ENCODE assay signal across 10 mouse cellular contexts in genomic region chr10:42941697-42942221, GRCm38 (mm10).
DNase-seq lines count a peak whose midpoint lies in the region; ATAC-seq lines count a peak whose summit lies in the region.
"Had no signal": no experiment of that assay in that cellular context is flagged by ENCODE, and none has a peak within 500 bp of the region (broad histone marks: within the 10 kb centered on the region; RNA-seq: fewer than 3 reads in every experiment).

No protein-coding gene starts in this region.

- 68% methylated on average over 14 of the region's 14 CpGs for WGBS in midbrain, embryonic 11.5 days

- no peaks in the 10 kb centered on the region for H3K36me3 ChIP-seq in midbrain, embryonic 11.5 days (ENCODE audit: control insufficient read depth, insufficient read depth, low read length)
- H3K36me3 ChIP-seq: G1E; liver, embryonic 13.5 days had no signal

- no peak overlapping the region for H3K27ac ChIP-seq in midbrain, embryonic 11.5 days (ENCODE audit: low read depth, low read length)
- H3K27ac ChIP-seq: liver, embryonic 13.5 days had no signal

- no peak overlapping the region for H3K9ac ChIP-seq in midbrain, embryonic 11.5 days (ENCODE audit: low read length)
- H3K9ac ChIP-seq: liver, embryonic 13.5 days had no signal

- ATAC-seq in cerebellum, adult (ENCODE audit: insufficient number of reproducible peaks, low FRiP score, low TSS enrichment), result no peak
- peak; percentile 67 for ATAC-seq in inflammation-experienced regulatory T-cells, adult 6 months
- ATAC-seq in midbrain, embryonic 11.5 days (ENCODE audit: low FRiP score), result peak; percentile 74

- peaks cover 4% of the 10 kb centered on the region; the same call in 1 of the 2 replicates for H3K4me1 ChIP-seq in midbrain, embryonic 11.5 days (ENCODE audit: control insufficient read depth, insufficient read depth, low read length)

- H3K4me2 ChIP-seq in midbrain, embryonic 11.5 days, result no peak overlapping the region
- H3K4me2 ChIP-seq: liver, embryonic 13.5 days had no signal

- no peaks in the 10 kb centered on the region for H3K27me3 ChIP-seq in midbrain, embryonic 11.5 days (ENCODE audit: control insufficient read depth, insufficient read depth, low read length)
- H3K27me3 ChIP-seq: liver, embryonic 13.5 days had no signal

- no peak overlapping the region for H3K4me3 ChIP-seq in midbrain, embryonic 11.5 days (ENCODE audit: low read depth, low read length)
- H3K4me3 ChIP-seq: liver, embryonic 13.5 days had no signal

- DNase-seq in cerebellum, adult 9-10 months, result peak; percentile 13
- peak; percentile 70 to 75 for DNase-seq in cerebellum, postnatal 14 days
- DNase-seq in gastrocnemius, postnatal 10 days, result peak; percentile 51
- peak; percentile 24 to 41 for DNase-seq in left cerebral cortex, adult 8-10 months (ENCODE audit: low spot score in 2 of 2)
- DNase-seq in midbrain, embryonic 11.5 days (ENCODE audit: low spot score, missing footprints), result peak; percentile 92
- DNase-seq in spleen, postnatal 36 days (ENCODE audit: low spot score in 2 of 2), result peak; percentile 27 to 34
- DNase-seq: liver, embryonic 13.5 days had no signal

- no peaks in the 10 kb centered on the region for H3K9me3 ChIP-seq in midbrain, embryonic 11.5 days (ENCODE audit: control insufficient read depth, low read length)
- H3K9me3 ChIP-seq: G1E; liver, embryonic 13.5 days had no signal

Comparison
In these comparisons a context has a peak if more than half of its experiments do, and no peak if none do; other contexts are left out.
1. DNase-seq: peak in every context shown above with its lines; median percentile 92 in midbrain, embryonic 11.5 days; 72 in cerebellum, postnatal 14 days; 51 in gastrocnemius, postnatal 10 days; 32 in left cerebral cortex, adult 8-10 months; 30 in spleen, postnatal 36 days; 13 in cerebellum, adult 9-10 months.